Comparison of ENCODE assay signal across 8 mouse cellular contexts in genomic region chr1:156717751-156718285, GRCm38 (mm10). TPM values are rescaled to one million over a fixed set of nuclear protein-coding genes. Genes with fewer than 3 reads are reported as not detected.
A peak's percentile ranks its signal among the peaks of the same experiment; 100 is the strongest.
DNase-seq lines count a peak whose midpoint lies in the region; ATAC-seq and TF ChIP-seq lines count a peak whose summit lies in the region.

No protein-coding gene starts in this region.

- H3K4me2 ChIP-seq in heart, embryonic 16.5 days (ENCODE audit: low read depth, low read length), result peak overlapping the region; percentile 70
- H3K4me2 ChIP-seq in forebrain, embryonic 13.5 days, result peak overlapping the region; percentile 73
- H3K4me2 ChIP-seq in myocyte (ENCODE audit: low read depth), result peak overlapping the region; percentile 72

- no peaks in the 10 kb centered on the region for H3K27me3 ChIP-seq in heart, embryonic 16.5 days (ENCODE audit: control insufficient read depth, insufficient read depth, low read length)
- H3K27me3 ChIP-seq in forebrain, embryonic 13.5 days, result peaks cover 6% of the 10 kb centered on the region; the same call in 1 of the 2 replicates
- H3K27me3 ChIP-seq in myocyte (ENCODE audit: control insufficient read depth, insufficient read depth, insufficient read length), result no peaks in the 10 kb centered on the region

- peak overlapping the region; percentile 93 for H3K27ac ChIP-seq in heart, embryonic 16.5 days (ENCODE audit: low read length)
- 0 out of 2 replicates have a peak overlapping the region, but pooled peaks have one; percentile 85 for H3K27ac ChIP-seq in forebrain, embryonic 13.5 days

- no peak for DNase-seq in heart, postnatal 25 days (ENCODE audit: low spot score)
- DNase-seq in kidney, postnatal 25 days, result peak; percentile 34 to 67
- DNase-seq in right cerebral cortex, postnatal 10 days (ENCODE audit: low spot score in 2 of 2), result no peak
- no peak for DNase-seq in thymus, adult 18-20 months
- DNase-seq in right cerebral cortex, postnatal 14 days, result no peak

- peaks cover 8% of the 10 kb centered on the region for H3K4me1 ChIP-seq in heart, embryonic 16.5 days (ENCODE audit: control insufficient read depth, insufficient read depth, low read length)
- H3K4me1 ChIP-seq in forebrain, embryonic 13.5 days, result peaks cover 15% of the 10 kb centered on the region

- no peaks in the 10 kb centered on the region for H3K9me3 ChIP-seq in heart, embryonic 16.5 days (replicated peaks; ENCODE audit: control insufficient read depth, low read length)
- no peaks in the 10 kb centered on the region for H3K9me3 ChIP-seq in forebrain, embryonic 13.5 days (replicated peaks)

- peak overlapping the region; percentile 99 for H3K4me3 ChIP-seq in heart, embryonic 16.5 days (ENCODE audit: low read length)
- H3K4me3 ChIP-seq in forebrain, embryonic 13.5 days, result peak overlapping the region; percentile 84
- peak overlapping the region; percentile 47 for H3K4me3 ChIP-seq in myocyte

- H3K79me2 ChIP-seq in myocyte (ENCODE audit: control insufficient read depth, insufficient read depth), result peaks cover 17% of the 10 kb centered on the region

- peak overlapping the region; percentile 31 for H3ac ChIP-seq in myocyte (ENCODE audit: control insufficient read depth, insufficient read length)

- no peaks in the 10 kb centered on the region for H3K36me3 ChIP-seq in heart, embryonic 16.5 days (ENCODE audit: control insufficient read depth, insufficient read depth)
- no peaks in the 10 kb centered on the region for H3K36me3 ChIP-seq in forebrain, embryonic 13.5 days (ENCODE audit: poor library complexity, severe bottlenecking)
- H3K36me3 ChIP-seq in myocyte (ENCODE audit: control insufficient read depth, insufficient read depth), result no peaks in the 10 kb centered on the region

- WGBS in heart, embryonic 16.5 days, result 12% methylated on average over 13 of the region's 13 CpGs
- 10% methylated on average over 13 of the region's 13 CpGs for WGBS in forebrain, embryonic 13.5 days

- no peak for TF ChIP-seq POLR2A in myocyte (IDR thresholded peaks at IDR 0.05; ENCODE audit: insufficient read length, low read depth)

- H3K9ac ChIP-seq in heart, embryonic 16.5 days (ENCODE audit: low read length), result peak overlapping the region; percentile 95
- H3K9ac ChIP-seq in forebrain, embryonic 13.5 days, result peak overlapping the region; percentile 87

- no peak for ATAC-seq in heart, embryonic 16.5 days (replicated peaks; ENCODE audit: extremely low read depth, insufficient read depth, low FRiP score)
- no peak for ATAC-seq in forebrain, embryonic 13.5 days

- intact Hi-C loops in heart, postnatal 25 days (cut with DNase I), result no loop called here

TF ChIP-seq in myocyte, 11 proteins besides CTCF, POLR2A, EP300 and RAD21:
- TF ChIP-seq CEBPB (IDR thresholded peaks at IDR 0.05; ENCODE audit: insufficient read depth, poor library complexity, severe bottlenecking) (no peak), POLR2AphosphoS2 (IDR thresholded peaks at IDR 0.05; ENCODE audit: insufficient read length, low read depth) (no peak), SRF (IDR thresholded peaks at IDR 0.05; ENCODE audit: control insufficient read depth, insufficient read length, low read depth) (no peak), MYOG (IDR thresholded peaks at IDR 0.05; ENCODE audit: control insufficient read depth in 1 of 3, insufficient read depth in 1 of 3, insufficient read length in 2 of 3, low read depth in 2 of 3) (no peak)

RNA-seq across cellular contexts. Expression of gene Fam20b, which starts 1.1 kb away (rescaled TPM):
- 23.1 and 25.3 TPM in 2 replicates for polyA plus RNA-seq in heart, embryonic 16.5 days (2015; fragmentation: Nextera tagmentation; extraction: Ambion mirVana)
- 10 to 100 TPM; 48.1 to 51.9 TPM for total RNA-seq in heart, postnatal 25 days (2021)
- polyA plus RNA-seq in forebrain, embryonic 13.5 days (2015; fragmentation: Nextera tagmentation; extraction: Ambion mirVana), result 18.0 and 18.2 TPM in 2 replicates
- polyA plus RNA-seq in myocyte (2012; fragmentation: generic; extraction: Trizol), result 22.9 TPM

RNA-seq across cellular contexts. Expression of gene Tor3a, which starts 43.7 kb away (rescaled TPM):
- 8.5 and 9.0 TPM in 2 replicates for polyA plus RNA-seq in heart, embryonic 16.5 days (2015; fragmentation: Nextera tagmentation; extraction: Ambion mirVana)
- 10 to 100 TPM in 1 of 2 experiments, 1 to 10 TPM in 1; 9.2 to 10.6 TPM for total RNA-seq in heart, postnatal 25 days (2021)
- 3.7 and 6.4 TPM in 2 replicates for polyA plus RNA-seq in forebrain, embryonic 13.5 days (2015; fragmentation: Nextera tagmentation; extraction: Ambion mirVana)
- 45.9 TPM for polyA plus RNA-seq in myocyte (2012; fragmentation: generic; extraction: Trizol)

Comparison
In these comparisons a context has a peak if more than half of its experiments do, and no peak if none do; other contexts are left out.
1. H3K4me3 ChIP-seq: peak in every context shown above with its lines; median percentile 99 in heart, embryonic 16.5 days; 84 in forebrain, embryonic 13.5 days; 47 in myocyte.
2. DNase-seq: peak in kidney, postnatal 25 days (2 of 2); none in heart, postnatal 25 days (single experiment), right cerebral cortex, postnatal 10 days (0 of 2), thymus, adult 18-20 months (0 of 2) and right cerebral cortex, postnatal 14 days (single experiment).
3. Peak in every context shown above with its lines, with median percentiles within 50 percentile points of each other: H3K4me2 ChIP-seq.